Mouse (Mus musculus) forebrain, embryonic 11.5 days (tissue): ENCODE results near the gene Gm28710. TPM values are rescaled to one million over a fixed set of nuclear protein-coding genes. Genes with fewer than 3 reads are reported as not detected.

Experiments
- ATAC-seq: fragments of 200-750 bp; cut with Nextera tagmentation; replicated peaks from 2 replicates; pipeline ENCODE4 v1.8.0; 2017; ENCODE audit warnings: moderate TSS enrichment; ENCODE audit not compliant: low FRiP score
- DNase-seq: peaks from one replicate; pipeline ENCODE4 v3.0.0-alpha.2; 2017; ENCODE audit warnings: low spot score
- H3K27ac ChIP-seq: fragments of 300-500 bp; sonication (generic); 2 replicates; pipeline ENCODE4 v1.5.1; 2014; ENCODE audit warnings: low read depth, low read length
- H3K27me3 ChIP-seq: fragments of 300-500 bp; sonication (generic); 2 replicates; pipeline ENCODE4 v1.6.1; 2014; ENCODE audit warnings: mild to moderate bottlenecking, low read length, mixed read lengths; ENCODE audit not compliant: control insufficient read depth, insufficient read depth
- H3K36me3 ChIP-seq: fragments of 300-500 bp; sonication (generic); 2 replicates; pipeline ENCODE4 v1.6.1; 2014; ENCODE audit warnings: mild to moderate bottlenecking, low read length, moderate library complexity, mixed read lengths; ENCODE audit not compliant: control insufficient read depth, insufficient read depth
- H3K4me1 ChIP-seq: fragments of 300-500 bp; sonication (generic); replicated peaks from 2 replicates; pipeline ENCODE4 v1.6.1; 2014; ENCODE audit warnings: low read length, mixed read lengths; ENCODE audit not compliant: control insufficient read depth, insufficient read depth
- H3K4me2 ChIP-seq: fragments of 300-500 bp; sonication (generic); 2 replicates; pipeline ENCODE4 v1.6.1; 2014; ENCODE audit warnings: low read depth, mild to moderate bottlenecking, low read length, moderate library complexity, mixed read lengths; ENCODE audit not compliant: severe bottlenecking
- H3K4me3 ChIP-seq: fragments of 300-500 bp; sonication (generic); 2 replicates; pipeline ENCODE4 v1.5.1; 2014; ENCODE audit warnings: low read depth, low read length
- H3K9ac ChIP-seq: fragments of 300-500 bp; sonication (generic); 2 replicates; pipeline ENCODE4 v1.6.1; 2014; ENCODE audit warnings: low read length
- H3K9me3 ChIP-seq: fragments of 300-500 bp; sonication (generic); 2 replicates; pipeline ENCODE4 v1.6.1; 2016; ENCODE audit warnings: low read length, mixed read lengths; ENCODE audit not compliant: control insufficient read depth
- WGBS: fragments of 180-500 bp; shearing (Covaris S2); extraction: QIAGEN DNeasy Blood & Tissue Kit; methylation state at CpG from one replicate; pipeline ENCODE4 v1.1.7; 2014; 5-methylcytosine and 5-hydroxymethylcytosine counted together
- polyA plus RNA-seq: library from polyadenylated mRNA; unstranded; fragments of >200 nt; fragmentation: Nextera tagmentation; extraction: Ambion mirVana; gene quantifications from 2 replicates; pipeline ENCODE4 v1.2.1, GENCODE M21; 2014

Gm28710 gene
- polyA plus RNA-seq, result not detected in 2 replicates

- H3K9ac ChIP-seq, result no peak within 1 kb of the TSS
- 88% methylated on average over 4 of the region's 4 CpGs for WGBS
- no peaks in the 10 kb centered on the region for H3K27me3 ChIP-seq
- DNase-seq (no peak), ATAC-seq (no peak)
- no peak within 1 kb of the TSS for H3K4me3 ChIP-seq
- no peak within 1 kb of the TSS for H3K27ac ChIP-seq
- H3K9me3 ChIP-seq, result no peaks in the 10 kb centered on the region
- no peaks in the 10 kb centered on the region for H3K36me3 ChIP-seq
- H3K4me1 ChIP-seq, result no peaks in the 10 kb centered on the region
- no peak within 1 kb of the TSS for H3K4me2 ChIP-seq
Observed at GRCm38 (mm10) chr5:16791243-16791860, at the start of gene Gm28710. Gene Gm28710, plus strand, starts transcription at chr5:16791810.

DNA sequence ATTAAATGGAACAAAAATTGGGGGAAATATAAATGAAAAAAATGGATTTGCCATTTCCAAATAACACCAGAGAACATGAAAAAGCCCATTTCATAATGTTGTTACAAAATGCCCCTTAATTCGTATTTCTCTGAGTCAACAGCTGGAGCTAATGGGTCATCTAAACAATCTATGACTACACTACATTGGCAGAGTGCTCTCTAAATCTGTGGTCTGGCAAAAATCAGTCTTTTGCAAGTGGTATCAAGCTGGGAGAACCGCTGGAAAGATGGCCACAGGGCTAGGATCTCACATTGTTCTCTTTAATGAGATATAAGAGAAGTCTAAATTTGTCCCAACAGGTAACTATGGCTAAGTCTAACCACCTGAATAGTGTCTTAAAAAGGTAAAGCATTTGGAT is 14.4 kb upstream of the Gm28710 start:
- Histone ChIP-seq H3K9me3 (no peaks in the 10 kb centered on the region), H3K27ac (no peak overlapping the region), H3K9ac (no peak overlapping the region), H3K4me3 (no peak overlapping the region), H3K4me1 (no peaks in the 10 kb centered on the region), H3K36me3 (no peaks in the 10 kb centered on the region), H3K4me2 (no peak overlapping the region), H3K27me3 (no peaks in the 10 kb centered on the region)
- WGBS, result 66% methylated on average over 2 of the region's 2 CpGs
- DNase-seq, result no peak
- no peak for ATAC-seq

DNA sequence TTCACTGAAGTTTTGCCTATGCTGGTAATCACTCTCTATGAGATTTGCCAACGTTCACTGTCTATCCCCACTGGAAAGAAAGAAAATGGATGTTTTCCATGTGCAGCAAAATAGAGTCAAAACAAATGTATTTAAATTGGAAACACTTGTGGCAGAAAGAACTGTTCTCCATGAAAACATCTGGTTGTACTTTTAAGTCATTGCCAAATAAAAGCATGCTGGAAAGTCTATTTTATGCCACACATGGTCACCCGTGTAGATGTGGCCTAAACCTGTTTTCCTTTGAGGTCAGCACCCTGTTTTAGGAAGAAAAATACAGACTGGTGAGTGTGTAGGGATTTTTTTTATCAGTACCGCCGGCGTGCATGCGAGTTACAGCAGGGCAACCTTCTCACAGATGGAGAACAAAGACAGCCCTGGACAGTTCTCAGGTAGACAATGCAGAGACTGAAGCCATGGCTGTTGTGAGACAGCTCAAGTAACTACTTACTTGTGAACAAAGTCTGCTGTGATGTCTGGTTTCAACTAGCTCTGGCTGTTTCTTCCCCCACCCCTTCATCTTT is 12.9 kb upstream of the Gm28710 start:
- WGBS, result 82% methylated on average over 6 of the region's 6 CpGs
- no peak overlapping the region for H3K27ac ChIP-seq
- no peak for ATAC-seq
- no peaks in the 10 kb centered on the region for H3K9me3 ChIP-seq
- H3K4me3 ChIP-seq, result no peak overlapping the region
- no peaks in the 10 kb centered on the region for H3K4me1 ChIP-seq
- no peak overlapping the region for H3K9ac ChIP-seq
- no peak for DNase-seq
- H3K36me3 ChIP-seq, result no peaks in the 10 kb centered on the region
- no peaks in the 10 kb centered on the region for H3K27me3 ChIP-seq
- no peak overlapping the region for H3K4me2 ChIP-seq

DNA sequence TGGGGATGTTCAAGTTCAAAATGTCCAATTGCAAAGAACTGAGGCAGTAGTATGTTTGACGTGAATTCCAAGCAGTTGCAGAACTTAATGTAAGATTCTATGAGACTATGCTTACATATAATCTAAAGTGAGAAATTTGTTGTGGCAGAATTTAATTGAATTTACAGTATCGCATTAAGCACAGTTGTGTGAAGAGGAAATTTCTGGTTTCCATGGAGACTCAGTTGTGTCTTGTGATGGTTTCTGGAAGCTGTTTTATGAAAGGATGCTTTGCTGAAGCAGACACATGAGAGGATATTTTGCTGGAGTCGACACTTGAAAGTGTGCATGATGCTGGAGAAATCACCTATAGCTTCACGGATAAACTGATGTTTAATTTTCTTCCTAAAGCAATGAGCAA is 6.0 kb upstream of the Gm28710 start:
- no peak overlapping the region for H3K9ac ChIP-seq
- ATAC-seq, result no peak
- no peaks in the 10 kb centered on the region for H3K27me3 ChIP-seq
- no peaks in the 10 kb centered on the region for H3K9me3 ChIP-seq
- no peak overlapping the region for H3K27ac ChIP-seq
- 90% methylated on average over 4 of the region's 4 CpGs for WGBS
- H3K36me3 ChIP-seq, result no peaks in the 10 kb centered on the region
- no peak overlapping the region for H3K4me3 ChIP-seq
- no peaks in the 10 kb centered on the region for H3K4me1 ChIP-seq
- no peak for DNase-seq
- H3K4me2 ChIP-seq, result no peak overlapping the region

GRCm38 (mm10) chr5:16794972-16795371 is 3.4 kb downstream of the Gm28710 start:
- Histone ChIP-seq H3K36me3 (no peaks in the 10 kb centered on the region), H3K4me2 (no peak overlapping the region), H3K4me3 (no peak overlapping the region), H3K9me3 (no peaks in the 10 kb centered on the region), H3K4me1 (no peaks in the 10 kb centered on the region), H3K27me3 (no peaks in the 10 kb centered on the region), H3K27ac (no peak overlapping the region), H3K9ac (no peak overlapping the region)
- DNase-seq, result no peak
- ATAC-seq, result no peak
- WGBS, result 90% methylated on average over 6 of the region's 6 CpGs

- Histone ChIP-seq H3K4me3 (no peak overlapping the region), H3K9ac (no peak overlapping the region), H3K27ac (no peak overlapping the region), H3K4me2 (no peak overlapping the region), H3K9me3 (no peaks in the 10 kb centered on the region), H3K27me3 (no peaks in the 10 kb centered on the region), H3K4me1 (no peaks in the 10 kb centered on the region), H3K36me3 (no peaks in the 10 kb centered on the region)
- DNase-seq (no peak), ATAC-seq (no peak)
- 73% methylated on average over 4 of the region's 4 CpGs for WGBS
Observed at GRCm38 (mm10) chr5:16802726-16803125, 11.1 kb downstream of the Gm28710 start.

GRCm38 (mm10) chr5:16838991-16839390 is 47.4 kb downstream of the Gm28710 start:
- no peaks in the 10 kb centered on the region for H3K36me3 ChIP-seq
- no peak overlapping the region for H3K9ac ChIP-seq
- no peak for ATAC-seq
- H3K9me3 ChIP-seq, result no peaks in the 10 kb centered on the region
- H3K27me3 ChIP-seq, result no peaks in the 10 kb centered on the region
- no peak for DNase-seq
- H3K4me2 ChIP-seq, result no peak overlapping the region
- no peak overlapping the region for H3K27ac ChIP-seq
- no peaks in the 10 kb centered on the region for H3K4me1 ChIP-seq
- no peak overlapping the region for H3K4me3 ChIP-seq

- Histone ChIP-seq H3K27ac (no peak overlapping the region), H3K27me3 (no peaks in the 10 kb centered on the region), H3K4me2 (no peak overlapping the region), H3K4me3 (no peak overlapping the region), H3K36me3 (no peaks in the 10 kb centered on the region), H3K9ac (no peak overlapping the region), H3K9me3 (no peaks in the 10 kb centered on the region), H3K4me1 (no peaks in the 10 kb centered on the region)
- 66% methylated on average over 2 of the region's 2 CpGs for WGBS
- ATAC-seq, result peak; percentile 77
- DNase-seq, result peak; percentile 54
Observed at GRCm38 (mm10) chr5:16869309-16869915, 77.8 kb downstream of the Gm28710 start.

DNA sequence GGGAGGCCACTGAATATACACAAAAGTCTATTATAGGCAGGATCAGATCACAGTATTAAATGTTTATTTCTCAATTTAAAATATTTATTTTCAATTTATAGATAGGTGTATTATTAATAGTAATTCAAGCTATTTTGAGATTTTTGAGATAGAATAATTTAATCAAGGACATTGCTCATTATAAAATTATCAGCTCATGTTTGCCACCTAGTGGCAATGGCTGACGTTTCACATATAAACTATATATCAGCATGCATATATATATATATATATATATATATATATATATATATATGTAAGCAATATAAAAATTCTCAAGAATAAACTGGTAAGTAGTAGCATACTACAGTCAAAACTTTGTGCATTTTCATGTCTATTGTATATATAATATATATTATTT is 102.6 kb downstream of the Gm28710 start:
- no peaks in the 10 kb centered on the region for H3K36me3 ChIP-seq
- 18% methylated on average over 1 of the region's 1 CpGs for WGBS
- H3K4me1 ChIP-seq, result no peaks in the 10 kb centered on the region
- H3K9me3 ChIP-seq, result no peaks in the 10 kb centered on the region
- H3K4me2 ChIP-seq, result no peak overlapping the region
- ATAC-seq (no peak), DNase-seq (no peak)
- H3K9ac ChIP-seq, result no peak overlapping the region
- no peak overlapping the region for H3K27ac ChIP-seq
- no peak overlapping the region for H3K4me3 ChIP-seq
- no peaks in the 10 kb centered on the region for H3K27me3 ChIP-seq
